Mouse (Mus musculus) ES-Bruce4 (cell line): ENCODE data around the gene Tpm4. TPM values are rescaled to one million over a fixed set of nuclear protein-coding genes. Genes with fewer than 3 reads are reported as not detected.
"Not testable (repeated sequence)": the region's sequence is repeated elsewhere in the genome, so short reads cannot be mapped to it uniquely, and the experiment has no call there.

Source experiments
- H3K27ac ChIP-seq: 2 replicates; pipeline ENCODE4 v1.5.1; 2012; ENCODE audit warnings: low read length, inconsistent platforms; ENCODE audit not compliant: insufficient read depth
- H3K27me3 ChIP-seq: 2 replicates; pipeline ENCODE4 v1.6.1; 2012; ENCODE audit warnings: mild to moderate bottlenecking, low read length, inconsistent platforms; ENCODE audit not compliant: control insufficient read depth, poor library complexity, insufficient read depth, severe bottlenecking
- H3K36me3 ChIP-seq: 2 replicates; pipeline ENCODE4 v1.6.1; 2012; ENCODE audit warnings: inconsistent platforms, mild to moderate bottlenecking, low read length, moderate library complexity; ENCODE audit not compliant: control insufficient read depth, poor library complexity, insufficient read depth, severe bottlenecking
- H3K4me1 ChIP-seq: one replicate; pipeline ENCODE4 v1.8.1; 2011; ENCODE audit warnings: low read length; ENCODE audit not compliant: control insufficient read depth, insufficient read depth
- H3K4me3 ChIP-seq: 2 replicates; pipeline ENCODE4 v1.5.1; 2011; ENCODE audit warnings: low read depth, mild to moderate bottlenecking, low read length
- H3K9ac ChIP-seq: 2 replicates; pipeline ENCODE4 v1.6.1; 2012; ENCODE audit warnings: low read depth, mild to moderate bottlenecking, inconsistent platforms; ENCODE audit not compliant: poor library complexity, severe bottlenecking
- H3K9me3 ChIP-seq: replicated peaks from 2 replicates; pipeline ENCODE4 v1.6.1; 2012; ENCODE audit warnings: mild to moderate bottlenecking, low read length, inconsistent platforms; ENCODE audit not compliant: control insufficient read depth, poor library complexity, insufficient read depth, severe bottlenecking
- CTCF ChIP-seq: IDR thresholded peaks from one replicate; pipeline ENCODE4 v1.8.1; 2011; ENCODE audit warnings: low read depth, low read length
- EP300 ChIP-seq: IDR thresholded peaks from 2 replicates; pipeline ENCODE4 v1.6.1; 2011; ENCODE audit warnings: low read depth, low read length; ENCODE audit not compliant: insufficient read depth
- POLR2A ChIP-seq: IDR thresholded peaks from one replicate; pipeline ENCODE4 v1.8.1; 2011; ENCODE audit warnings: low read length; ENCODE audit not compliant: insufficient read depth
- polyA plus RNA-seq: library from polyadenylated mRNA; stranded (reverse); fragments of >200 nt; gene quantifications from 2 replicates; pipeline ENCODE4 v1.2.4, GENCODE M21; 2011; ENCODE audit warnings: low read depth; ENCODE audit not compliant: missing spikeins, insufficient read depth, insufficient read length

Gene Tpm4
- 280 and 293 TPM in 2 replicates for polyA plus RNA-seq

DNA sequence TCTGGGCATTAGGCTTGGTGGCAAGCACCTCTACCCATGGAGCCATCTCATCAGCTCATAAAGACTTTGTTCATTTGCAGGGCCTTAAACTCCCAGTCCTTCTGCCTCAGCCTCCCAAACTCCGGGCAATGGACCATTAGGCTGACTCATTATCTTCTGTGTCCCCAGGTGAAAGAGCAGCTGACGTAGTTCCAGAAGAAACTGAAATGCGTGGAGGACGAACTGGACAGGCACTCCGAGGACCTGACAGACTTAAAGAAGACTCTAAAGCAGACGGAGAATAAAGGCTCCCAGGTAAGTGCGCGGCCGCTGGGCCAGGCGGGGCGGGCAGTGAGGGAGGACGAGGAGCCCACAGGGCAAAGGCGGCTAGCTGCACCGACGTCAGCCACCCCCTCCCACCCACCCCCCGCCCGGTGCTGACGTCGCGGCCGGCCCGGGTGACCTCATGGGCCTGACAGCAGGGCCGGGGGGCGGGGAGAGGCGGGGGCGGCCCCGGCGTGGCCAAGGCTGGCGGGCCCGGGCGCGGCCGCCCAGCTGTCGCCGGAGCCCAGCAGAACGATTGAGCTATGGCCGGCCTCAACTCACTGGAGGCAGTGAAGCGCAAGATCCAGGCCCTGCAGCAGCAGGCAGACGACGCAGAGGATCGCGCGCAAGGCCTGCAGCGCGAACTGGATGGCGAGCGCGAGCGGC lies at the start of gene Tpm4:
Tpm4 (plus strand) TSS at position 220 of the 690 bp plus-strand sequence.
- peaks cover 2% of the 10 kb centered on the region for H3K4me1 ChIP-seq
- no peak within 1 kb of the TSS for H3K27ac ChIP-seq
- H3K36me3 ChIP-seq: 0 out of 2 replicates have a peak, but pooled peaks cover 10% of the 10 kb centered on the region
- H3K9ac ChIP-seq: peak within 1 kb of the TSS; percentile 90
- no peaks in the 10 kb centered on the region for H3K27me3 ChIP-seq
- TF ChIP-seq CTCF: no peak
- TF ChIP-seq POLR2A: peak; percentile 22
- no peak for TF ChIP-seq EP300
- H3K4me3 ChIP-seq: peak within 1 kb of the TSS; percentile 94
- H3K9me3 ChIP-seq: no peaks in the 10 kb centered on the region

DNA sequence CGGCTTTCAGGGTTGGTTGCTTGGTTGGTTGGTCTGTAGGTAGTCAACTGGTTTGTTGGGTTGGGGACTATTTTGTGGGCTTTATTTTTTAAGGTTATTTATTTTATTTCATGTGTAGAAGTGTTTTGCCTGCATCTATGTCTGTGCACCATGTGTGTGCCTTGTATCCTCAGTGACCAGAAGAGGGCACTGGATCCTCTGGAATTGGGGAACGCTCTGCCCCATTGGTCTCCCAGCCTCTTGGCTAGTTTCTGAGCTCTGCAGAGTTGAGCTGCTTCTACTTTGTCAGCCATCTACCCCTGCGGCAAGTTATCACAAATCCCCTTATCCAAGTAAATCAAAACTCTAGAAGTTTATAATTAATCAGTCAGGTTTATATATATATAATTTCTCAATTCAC lies 47.2 kb upstream of the Tpm4 start:
- H3K9me3 ChIP-seq, H3K27me3 ChIP-seq: not testable (repeated sequence)
- TF ChIP-seq CTCF: peak; percentile 47

DNA sequence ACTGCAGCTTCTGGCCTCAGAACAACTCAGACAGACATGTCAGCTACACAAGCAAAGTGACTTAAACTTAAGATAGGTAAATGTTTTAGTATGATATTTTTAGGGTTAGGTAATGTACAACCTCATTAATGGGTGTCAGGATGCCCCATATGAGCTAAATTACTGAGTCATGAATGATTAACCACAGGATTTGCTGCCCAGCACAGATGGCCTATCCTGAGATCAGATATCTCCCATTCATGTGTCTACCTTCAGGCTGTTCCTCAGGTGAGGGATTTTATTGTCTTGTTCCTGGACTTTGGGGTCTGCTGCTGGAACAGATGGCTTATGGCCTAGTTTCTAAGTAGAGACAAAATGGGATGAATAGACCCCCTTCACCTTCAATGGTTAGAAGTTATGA lies 38.1 kb upstream of the Tpm4 start:
- H3K36me3 ChIP-seq, H3K27me3 ChIP-seq, H3K4me3 ChIP-seq, H3K9ac ChIP-seq, H3K9me3 ChIP-seq, H3K4me1 ChIP-seq, H3K27ac ChIP-seq: not testable (repeated sequence)

More for the DNA sequence above, 47.2 kb upstream of the Tpm4 start:
- not testable (repeated sequence) for H3K36me3 ChIP-seq, H3K9ac ChIP-seq, H3K4me1 ChIP-seq, H3K4me3 ChIP-seq, H3K27ac ChIP-seq

DNA sequence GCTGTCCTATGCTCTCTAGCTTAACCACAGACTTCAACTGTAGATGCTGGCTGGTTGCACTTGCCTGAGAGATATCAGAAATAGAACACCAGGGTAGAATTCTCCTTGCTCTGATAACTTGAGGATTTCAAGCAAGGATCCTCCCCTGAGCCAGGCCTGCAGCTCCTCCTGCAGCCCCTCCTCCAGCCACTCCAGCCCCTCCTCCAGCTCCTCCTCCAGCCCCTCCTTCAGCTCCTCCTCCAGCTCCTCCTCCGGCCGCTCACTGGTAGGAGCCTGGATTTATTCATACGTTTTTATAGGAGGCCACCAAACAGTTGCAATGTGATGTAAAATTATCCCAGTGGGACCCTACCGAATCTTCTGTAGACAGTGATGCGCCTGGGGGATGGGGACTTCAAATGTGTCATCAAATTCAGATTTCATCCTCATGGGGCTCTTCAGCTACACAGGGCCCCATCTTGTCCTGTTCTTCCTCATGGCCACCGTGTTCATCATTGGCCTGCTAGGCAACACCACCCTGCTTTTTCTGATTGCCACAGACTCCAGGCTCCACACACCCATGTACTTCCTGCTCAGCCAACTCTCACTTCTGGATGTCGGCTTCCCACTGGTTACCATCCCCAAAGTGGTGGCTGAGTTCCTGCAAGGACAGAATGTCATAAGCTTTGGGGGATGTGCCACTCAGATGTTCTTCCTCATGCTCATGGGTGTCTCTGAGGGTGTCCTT lies 35.2 kb upstream of the Tpm4 start:
- not testable (repeated sequence) for H3K4me1 ChIP-seq, H3K36me3 ChIP-seq, H3K27ac ChIP-seq, H3K4me3 ChIP-seq, H3K27me3 ChIP-seq, H3K9ac ChIP-seq, H3K9me3 ChIP-seq

DNA sequence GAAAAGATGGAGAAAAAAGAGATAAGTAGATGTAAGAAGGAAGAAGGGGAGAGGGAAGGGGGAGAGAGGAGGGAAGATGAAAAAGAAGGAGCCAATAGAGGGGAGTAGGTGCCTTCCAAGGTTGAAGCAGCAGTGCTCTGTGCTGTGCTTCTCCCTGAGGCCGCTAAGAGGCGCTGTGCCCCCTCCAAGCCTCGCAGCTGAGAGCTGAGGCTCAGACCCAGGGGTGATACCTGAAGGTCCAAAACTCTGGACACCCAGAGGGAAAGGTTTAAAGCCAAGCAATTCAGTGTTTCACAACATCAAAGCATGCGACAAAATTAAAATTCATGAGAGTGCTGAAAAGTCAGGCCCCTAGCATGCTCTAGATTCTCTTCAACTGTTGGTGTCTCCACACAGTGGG lies 29.6 kb upstream of the Tpm4 start:
- TF ChIP-seq POLR2A (no peak), EP300 (no peak), CTCF (peak; percentile 91)
- Histone ChIP-seq H3K4me3 (no peak overlapping the region), H3K36me3 (no peaks in the 10 kb centered on the region), H3K27ac (no peak overlapping the region), H3K4me1 (no peaks in the 10 kb centered on the region), H3K9me3 (no peaks in the 10 kb centered on the region), H3K9ac (no peak overlapping the region), H3K27me3 (no peaks in the 10 kb centered on the region)

DNA sequence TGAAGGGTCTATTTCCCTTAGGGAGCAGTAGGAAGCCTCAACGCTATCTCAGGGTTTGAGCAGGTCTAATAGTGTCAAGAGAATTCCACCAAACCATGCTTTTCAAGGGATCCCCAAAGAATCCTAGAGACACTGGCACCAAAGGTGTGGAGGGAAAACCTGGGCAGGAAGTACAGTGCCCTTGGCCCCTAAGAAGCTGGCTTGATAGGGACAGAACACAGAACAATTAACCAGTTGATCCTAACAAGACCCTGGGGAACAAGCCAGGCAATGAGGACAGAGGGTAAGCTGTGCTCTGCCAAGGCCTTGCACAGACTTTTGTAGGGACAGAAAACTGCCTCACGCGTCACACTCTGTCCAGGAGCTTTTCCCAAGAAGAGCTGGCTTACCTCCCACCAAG lies 28.0 kb upstream of the Tpm4 start, which contains the start of gene Olfr374:
Olfr374 (plus strand) TSS at position 301 of the 400 bp plus-strand sequence.
- no peaks in the 10 kb centered on the region for H3K4me1 ChIP-seq
- no peaks in the 10 kb centered on the region for H3K27me3 ChIP-seq
- no peaks in the 10 kb centered on the region for H3K36me3 ChIP-seq
- no peak within 1 kb of the TSS for H3K27ac ChIP-seq
- no peak for TF ChIP-seq EP300
- TF ChIP-seq POLR2A: no peak
- no peak for TF ChIP-seq CTCF
- H3K9ac ChIP-seq: no peak within 1 kb of the TSS
- no peak within 1 kb of the TSS for H3K4me3 ChIP-seq
- no peaks in the 10 kb centered on the region for H3K9me3 ChIP-seq
